Mouse (Mus musculus) liver, embryonic 11.5 days (tissue): Measurements from ENCODE around the gene Myo3b. TPM values are rescaled to one million over a fixed set of nuclear protein-coding genes. Genes with fewer than 3 reads are reported as not detected.
A peak's percentile ranks its signal among the peaks of the same experiment; 100 is the strongest.

Source experiments
- ATAC-seq: fragments of 200-750 bp; cut with Nextera tagmentation; replicated peaks from 2 replicates; pipeline ENCODE4 v1.8.0; 2017; ENCODE audit warnings: moderate number of reproducible peaks, mild to moderate bottlenecking, moderate TSS enrichment, moderate library complexity; ENCODE audit not compliant: low FRiP score
- DNase-seq: peaks from one replicate; pipeline ENCODE4 v3.0.0-alpha.2; 2017; ENCODE audit warnings: low spot score
- H3K27ac ChIP-seq: fragments of 300-500 bp; sonication (generic); 2 replicates; pipeline ENCODE4 v1.5.1; 2014; ENCODE audit warnings: mild to moderate bottlenecking, low read depth, low read length, control low read depth
- H3K27me3 ChIP-seq: fragments of 300-500 bp; sonication (generic); replicated peaks from 2 replicates; pipeline ENCODE4 v1.6.1; 2014; ENCODE audit warnings: low read length, mixed read lengths; ENCODE audit not compliant: control insufficient read depth, insufficient read depth
- H3K36me3 ChIP-seq: fragments of 300-500 bp; sonication (generic); 2 replicates; pipeline ENCODE4 v1.6.1; 2014; ENCODE audit warnings: mild to moderate bottlenecking, low read length, moderate library complexity, mixed read lengths; ENCODE audit not compliant: control insufficient read depth, insufficient read depth
- H3K4me1 ChIP-seq: fragments of 300-500 bp; sonication (generic); replicated peaks from 2 replicates; pipeline ENCODE4 v1.6.1; 2014; ENCODE audit warnings: low read length, mixed read lengths; ENCODE audit not compliant: control insufficient read depth, insufficient read depth
- H3K4me2 ChIP-seq: fragments of 300-500 bp; sonication (generic); 2 replicates; pipeline ENCODE4 v1.6.1; 2014; ENCODE audit warnings: mild to moderate bottlenecking, control low read depth, moderate library complexity
- H3K4me3 ChIP-seq: fragments of 300-500 bp; sonication (generic); 2 replicates; pipeline ENCODE4 v1.5.1; 2014; ENCODE audit warnings: low read depth, low read length, control low read depth
- H3K9ac ChIP-seq: fragments of 300-500 bp; sonication (generic); 2 replicates; pipeline ENCODE4 v1.6.1; 2014; ENCODE audit warnings: low read depth, low read length, control low read depth
- H3K9me3 ChIP-seq: fragments of 300-500 bp; sonication (generic); 2 replicates; pipeline ENCODE4 v1.6.1; 2016; ENCODE audit warnings: low read length, inconsistent platforms, mixed read lengths; ENCODE audit not compliant: control insufficient read depth
- WGBS: fragments of 180-500 bp; shearing (Covaris S2); extraction: QIAGEN DNeasy Blood & Tissue Kit; methylation state at CpG from one replicate; pipeline ENCODE4 v1.1.7; 2014; 5-methylcytosine and 5-hydroxymethylcytosine counted together
- polyA plus RNA-seq: library from polyadenylated mRNA; unstranded; fragments of >200 nt; fragmentation: Nextera tagmentation; extraction: Ambion mirVana; gene quantifications from 2 replicates; pipeline ENCODE4 v1.2.1, GENCODE M21; 2014

The Myo3b gene
- polyA plus RNA-seq, 1 experiment from 2014 or later, result not detected

DNA sequence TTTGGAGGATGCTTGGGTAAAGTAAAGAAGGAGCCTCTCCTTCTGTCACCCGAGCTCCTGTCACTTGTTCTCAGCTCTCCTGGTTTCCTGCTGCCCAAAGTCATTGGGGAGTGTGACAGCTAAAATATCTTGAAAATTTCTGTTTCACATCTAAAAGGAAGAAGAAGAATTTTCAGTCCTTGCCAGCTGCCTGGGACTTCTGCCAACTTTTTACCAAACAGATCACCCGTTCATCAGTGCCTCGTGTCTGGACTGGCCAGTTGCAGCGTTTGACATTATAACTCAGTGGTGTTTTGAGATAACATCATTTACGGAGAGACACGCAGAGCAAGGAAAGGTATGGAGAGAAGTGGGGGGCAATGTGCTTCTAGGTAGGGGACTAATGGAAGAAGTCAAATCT, 20.7 kb upstream of the Myo3b start:
- no peak overlapping the region for H3K4me2 ChIP-seq
- H3K9me3 ChIP-seq, result no peaks in the 10 kb centered on the region
- no peaks in the 10 kb centered on the region for H3K4me1 ChIP-seq
- no peak overlapping the region for H3K27ac ChIP-seq
- no peak overlapping the region for H3K9ac ChIP-seq
- 81% methylated on average over 6 of the region's 6 CpGs for WGBS
- no peak for DNase-seq
- no peaks in the 10 kb centered on the region for H3K27me3 ChIP-seq
- H3K36me3 ChIP-seq, result peaks cover 3% of the 10 kb centered on the region; the same call in 1 of the 2 replicates
- no peak overlapping the region for H3K4me3 ChIP-seq
- no peak for ATAC-seq

DNA sequence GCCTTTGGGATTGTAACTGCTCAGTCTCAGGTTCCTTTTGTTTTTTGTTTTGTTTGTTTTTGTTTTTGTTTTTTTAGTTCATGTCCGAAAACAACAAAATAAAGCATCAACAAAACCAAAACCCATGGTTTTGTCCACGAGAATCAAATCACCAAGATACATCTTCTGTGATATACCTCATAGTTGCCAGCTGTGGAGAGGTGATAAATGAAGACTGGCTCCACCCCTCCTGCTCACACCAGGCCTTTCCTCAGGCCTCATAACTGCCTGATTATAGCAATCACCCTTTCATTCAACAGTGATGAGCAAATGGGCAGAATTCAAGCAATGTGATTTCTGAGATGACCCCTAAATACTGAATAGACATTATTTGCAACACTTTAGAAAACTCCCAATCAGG, 14.5 kb upstream of the Myo3b start:
- Histone ChIP-seq H3K4me2 (no peak overlapping the region), H3K27me3 (no peaks in the 10 kb centered on the region), H3K27ac (no peak overlapping the region), H3K9me3 (no peaks in the 10 kb centered on the region), H3K36me3 (no peaks in the 10 kb centered on the region; the same call in 1 of the 2 replicates), H3K4me1 (no peaks in the 10 kb centered on the region), H3K4me3 (no peak overlapping the region), H3K9ac (no peak overlapping the region)
- ATAC-seq (peak; percentile 86), DNase-seq (no peak)
- 58% methylated on average over 2 of the region's 2 CpGs for WGBS

DNA sequence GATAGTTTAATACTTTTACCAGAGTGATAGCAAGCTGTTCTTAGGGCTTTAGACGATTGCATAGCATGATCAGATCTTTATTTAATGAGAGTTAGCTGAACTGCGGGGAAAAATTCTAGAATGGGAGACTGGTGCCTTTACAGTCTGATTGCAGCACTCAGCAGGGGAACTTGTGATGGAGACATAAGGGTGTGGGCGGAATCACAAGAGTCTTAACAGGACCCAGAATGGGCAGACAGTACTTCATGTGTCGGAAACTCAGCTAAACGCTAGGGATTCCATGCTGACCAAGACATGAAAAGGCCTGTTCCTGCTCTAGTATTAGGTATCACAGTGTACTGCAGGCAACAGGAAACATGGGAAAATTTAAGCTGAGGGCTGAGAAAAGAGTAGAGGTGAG, 13.2 kb upstream of the Myo3b start:
- Histone ChIP-seq H3K36me3 (no peaks in the 10 kb centered on the region; the same call in 1 of the 2 replicates), H3K27ac (no peak overlapping the region), H3K4me3 (no peak overlapping the region), H3K9ac (no peak overlapping the region), H3K4me2 (no peak overlapping the region), H3K9me3 (no peaks in the 10 kb centered on the region), H3K27me3 (no peaks in the 10 kb centered on the region), H3K4me1 (no peaks in the 10 kb centered on the region)
- ATAC-seq (no peak), DNase-seq (no peak)
- 90% methylated on average over 5 of the region's 5 CpGs for WGBS

DNA sequence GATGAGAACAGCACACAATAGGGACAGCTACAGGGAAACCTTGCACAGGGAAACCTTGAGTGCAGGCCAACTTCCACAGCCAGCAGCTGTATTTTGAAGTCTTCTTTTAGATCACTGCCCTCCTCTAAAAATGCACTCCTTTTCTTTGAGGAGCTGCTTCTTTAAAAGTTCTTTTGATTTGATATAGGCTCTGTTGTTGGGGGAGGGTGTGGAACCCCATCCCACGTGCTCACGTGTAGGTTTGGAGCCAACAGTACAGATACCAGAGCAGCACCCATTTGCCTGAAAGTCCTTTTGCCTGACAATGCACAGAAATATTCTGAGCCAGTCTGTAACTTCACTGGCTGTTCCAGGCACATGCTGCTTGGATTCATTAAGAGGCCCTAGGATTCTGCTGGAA, 7.5 kb upstream of the Myo3b start:
- Histone ChIP-seq H3K4me2 (no peak overlapping the region), H3K9ac (no peak overlapping the region), H3K27me3 (no peaks in the 10 kb centered on the region), H3K9me3 (no peaks in the 10 kb centered on the region), H3K36me3 (no peaks in the 10 kb centered on the region), H3K27ac (no peak overlapping the region), H3K4me1 (no peaks in the 10 kb centered on the region), H3K4me3 (no peak overlapping the region)
- DNase-seq (no peak), ATAC-seq (no peak)
- WGBS, result 87% methylated on average over 2 of the region's 2 CpGs

DNA sequence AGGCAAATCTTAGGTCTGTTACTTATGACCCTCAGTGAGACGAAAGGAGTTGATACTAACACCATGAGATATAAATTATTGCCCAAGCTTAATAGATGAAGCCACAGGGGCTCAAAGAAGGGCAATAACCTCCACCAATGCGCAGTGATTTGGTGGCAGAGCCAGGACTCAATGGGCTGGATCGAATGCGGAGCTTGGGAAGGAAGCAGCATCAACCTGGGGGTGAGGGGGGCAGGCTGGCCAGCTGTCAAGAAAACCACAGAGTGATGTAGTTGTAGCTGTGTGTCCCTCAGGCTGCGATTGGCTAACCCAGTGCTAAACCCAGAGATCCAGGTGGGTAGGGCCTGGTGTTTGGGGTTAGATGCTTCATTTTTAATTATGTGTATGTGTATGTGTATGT, 4.0 kb upstream of the Myo3b start:
- no peaks in the 10 kb centered on the region for H3K36me3 ChIP-seq
- no peak overlapping the region for H3K9ac ChIP-seq
- no peak for ATAC-seq
- H3K4me2 ChIP-seq, result no peak overlapping the region
- H3K4me1 ChIP-seq, result no peaks in the 10 kb centered on the region
- no peak overlapping the region for H3K4me3 ChIP-seq
- H3K9me3 ChIP-seq, result no peaks in the 10 kb centered on the region
- 73% methylated on average over 5 of the region's 5 CpGs for whole genome bisulfite sequencing
- H3K27ac ChIP-seq, result no peak overlapping the region
- no peak for DNase-seq
- H3K27me3 ChIP-seq, result no peaks in the 10 kb centered on the region

DNA sequence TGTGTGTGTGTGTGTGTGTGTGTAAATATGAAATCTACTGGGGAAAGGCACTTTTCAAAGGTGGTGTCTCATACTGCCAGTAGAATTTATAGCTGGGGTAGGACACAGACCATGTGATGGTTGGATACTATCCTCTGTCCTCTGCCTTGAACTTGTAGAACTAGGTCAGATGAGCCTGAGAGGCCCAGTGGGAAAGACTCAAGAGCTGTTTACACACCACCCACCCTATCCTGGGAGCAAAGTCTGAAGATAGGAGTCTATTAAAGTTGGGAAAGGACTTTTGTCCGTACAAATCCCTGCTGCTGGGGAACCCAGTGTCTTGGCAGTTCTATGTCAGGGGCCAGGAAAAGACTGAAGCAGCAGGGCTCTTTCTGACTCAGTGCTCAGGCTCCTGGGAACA, 3.6 kb upstream of the Myo3b start:
- 64% methylated on average over 1 of the region's 1 CpGs for WGBS

DNA sequence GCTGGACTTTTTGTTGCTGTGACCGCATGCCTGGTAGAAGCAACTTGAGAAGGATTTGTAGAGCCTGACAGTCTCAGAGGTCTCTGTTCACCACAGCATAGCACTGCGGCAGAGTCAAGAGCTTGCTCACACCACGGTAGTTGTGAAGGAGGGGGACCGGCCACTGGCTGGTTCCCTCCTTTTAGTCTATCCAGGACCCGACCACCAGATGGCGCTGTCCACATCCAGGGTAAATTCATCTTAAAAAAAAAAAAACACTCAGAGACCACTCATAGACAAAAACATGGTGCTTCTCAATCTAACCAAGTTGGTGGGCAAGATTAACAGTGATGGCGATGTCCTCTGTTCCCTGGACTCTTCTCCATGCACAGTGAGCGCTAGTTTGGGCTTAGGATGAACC, 1.7 kb upstream of the Myo3b start:
- DNase-seq, result no peak
- H3K4me3 ChIP-seq, result no peak overlapping the region

More for the DNA sequence above, 3.6 kb upstream of the Myo3b start:
- Histone ChIP-seq H3K4me2 (no peak overlapping the region), H3K4me3 (no peak overlapping the region), H3K9ac (no peak overlapping the region), H3K9me3 (no peaks in the 10 kb centered on the region), H3K27me3 (no peaks in the 10 kb centered on the region), H3K36me3 (no peaks in the 10 kb centered on the region), H3K4me1 (no peaks in the 10 kb centered on the region), H3K27ac (no peak overlapping the region)
- ATAC-seq, result no peak
- DNase-seq, result no peak

DNA sequence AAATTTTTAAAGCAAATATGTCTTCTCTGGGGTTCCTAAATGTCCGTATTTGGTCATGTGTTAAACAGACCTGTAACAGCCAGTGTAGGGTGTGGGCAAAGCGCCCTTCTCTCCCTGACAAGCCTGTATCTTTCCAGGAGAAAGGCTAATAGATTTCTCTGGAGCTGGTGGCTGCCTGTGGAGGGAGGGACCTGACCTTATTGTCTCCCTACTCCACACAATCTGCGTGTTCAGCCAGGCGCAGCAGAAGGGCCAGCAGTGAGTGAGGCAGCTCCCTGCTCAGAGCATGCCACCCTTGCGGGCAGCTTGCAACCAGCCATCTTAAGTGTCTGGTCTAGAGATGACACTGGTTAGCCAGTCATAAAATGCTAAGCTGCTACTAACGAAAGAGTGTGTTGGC, 5.5 kb downstream of the Myo3b start:
- Histone ChIP-seq H3K9me3 (no peaks in the 10 kb centered on the region), H3K27ac (no peak overlapping the region), H3K4me1 (no peaks in the 10 kb centered on the region), H3K4me2 (no peak overlapping the region), H3K36me3 (no peaks in the 10 kb centered on the region), H3K27me3 (no peaks in the 10 kb centered on the region), H3K9ac (no peak overlapping the region), H3K4me3 (no peak overlapping the region)
- 66% methylated on average over 6 of the region's 6 CpGs for WGBS
- ATAC-seq, result no peak
- no peak for DNase-seq

More for the DNA sequence above, 1.7 kb upstream of the Myo3b start:
- ATAC-seq, result no peak
- H3K4me2 ChIP-seq, result no peak overlapping the region
- H3K27ac ChIP-seq, result no peak overlapping the region
- no peaks in the 10 kb centered on the region for H3K36me3 ChIP-seq
- H3K9ac ChIP-seq, result no peak overlapping the region
- no peaks in the 10 kb centered on the region for H3K27me3 ChIP-seq
- no peaks in the 10 kb centered on the region for H3K4me1 ChIP-seq
- 68% methylated on average over 8 of the region's 8 CpGs for WGBS
- no peaks in the 10 kb centered on the region for H3K9me3 ChIP-seq

DNA sequence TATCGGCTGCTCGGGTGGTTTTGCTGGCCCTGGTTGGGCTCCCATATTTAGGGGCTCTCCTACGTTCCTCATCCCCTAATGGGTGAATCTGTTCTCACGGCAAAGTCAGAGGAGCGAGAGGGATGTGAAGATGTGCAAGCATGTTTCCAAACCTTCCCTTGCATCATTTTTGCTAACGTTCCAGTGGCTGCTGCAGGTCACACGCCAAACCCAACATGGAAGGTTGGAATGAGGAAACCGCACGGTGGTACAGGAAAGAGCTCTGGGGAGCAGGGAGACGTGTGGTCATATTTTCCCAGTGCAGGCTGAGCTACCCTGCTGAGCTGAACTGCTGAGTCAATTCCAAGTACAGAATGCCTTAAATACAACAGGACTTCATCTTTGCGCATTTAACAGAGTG, 8.9 kb downstream of the Myo3b start:
- 76% methylated on average over 11 of the region's 11 CpGs for WGBS
- ATAC-seq, result no peak

More for the DNA sequence above, 8.9 kb downstream of the Myo3b start:
- Histone ChIP-seq H3K4me2 (no peak overlapping the region), H3K4me1 (no peaks in the 10 kb centered on the region), H3K27me3 (no peaks in the 10 kb centered on the region), H3K9ac (no peak overlapping the region), H3K9me3 (no peaks in the 10 kb centered on the region), H3K36me3 (no peaks in the 10 kb centered on the region), H3K27ac (no peak overlapping the region), H3K4me3 (no peak overlapping the region)
- DNase-seq, result no peak
